Mouse (Mus musculus) liver, embryonic 15.5 days (tissue): ENCODE data around the gene Limch1. TPM values are rescaled to one million over a fixed set of nuclear protein-coding genes. Genes with fewer than 3 reads are reported as not detected.

Experiments used
- ATAC-seq: fragments of 200-750 bp; cut with Nextera tagmentation; 2 replicates; pipeline ENCODE4 v1.8.0; 2017; ENCODE audit warnings: moderate number of reproducible peaks, mild to moderate bottlenecking, moderate library complexity; ENCODE audit not compliant: insufficient read depth
- H3K27ac ChIP-seq: fragments of 300-500 bp; sonication (generic); replicated peaks from 2 replicates; pipeline ENCODE4 v1.5.1; 2015; ENCODE audit warnings: mild to moderate bottlenecking, inconsistent platforms
- H3K27me3 ChIP-seq: fragments of 300-500 bp; sonication (generic); 2 replicates; pipeline ENCODE4 v1.6.1; 2015; ENCODE audit warnings: mild to moderate bottlenecking, inconsistent platforms
- H3K36me3 ChIP-seq: fragments of 300-500 bp; sonication (generic); replicated peaks from 2 replicates; pipeline ENCODE4 v1.6.1; 2015; ENCODE audit warnings: moderate library complexity, mild to moderate bottlenecking, inconsistent platforms
- H3K4me1 ChIP-seq: fragments of 300-500 bp; sonication (generic); replicated peaks from 2 replicates; pipeline ENCODE4 v1.6.1; 2015; ENCODE audit warnings: inconsistent platforms
- H3K4me2 ChIP-seq: fragments of 300-500 bp; sonication (generic); 2 replicates; pipeline ENCODE4 v1.6.1; 2015; ENCODE audit warnings: moderate library complexity, mild to moderate bottlenecking, inconsistent platforms
- H3K4me3 ChIP-seq: fragments of 300-500 bp; sonication (generic); replicated peaks from 2 replicates; pipeline ENCODE4 v1.5.1; 2015; ENCODE audit warnings: mild to moderate bottlenecking, inconsistent platforms
- H3K9ac ChIP-seq: fragments of 300-500 bp; sonication (generic); 2 replicates; pipeline ENCODE4 v1.6.1; 2015; ENCODE audit warnings: moderate library complexity, mild to moderate bottlenecking, inconsistent platforms
- H3K9me3 ChIP-seq: fragments of 300-500 bp; sonication (generic); replicated peaks from 2 replicates; pipeline ENCODE4 v1.6.1; 2016; ENCODE audit warnings: inconsistent platforms
- WGBS: fragments of 180-500 bp; shearing (Covaris S2); methylation state at CpG from one replicate; pipeline ENCODE4 v1.1.7; 2015; ENCODE audit warnings: mixed read lengths; ENCODE audit not compliant: insufficient replicate concordance; 5-methylcytosine and 5-hydroxymethylcytosine counted together
- polyA plus RNA-seq: library from polyadenylated mRNA; unstranded; fragments of >200 nt; fragmentation: Nextera tagmentation; extraction: Ambion mirVana; gene quantifications from 2 replicates; pipeline ENCODE4 v1.2.1, GENCODE M21; 2015

Gene Limch1
- polyA plus RNA-seq, 1 experiment from 2014 or later: 1.8 TPM

- ATAC-seq: no peak
- no peaks in the 10 kb centered on the region for H3K27me3 ChIP-seq
Measured at GRCm38 (mm10) chr5:67011985-67012384, 266.4 kb downstream of the Limch1 start.

GRCm38 (mm10) chr5:67013926-67014325 lies 268.3 kb downstream of the Limch1 start:
- no peak overlapping the region for H3K9ac ChIP-seq
- 55% methylated on average over 3 of the region's 3 CpGs for WGBS
- no peak overlapping the region for H3K4me2 ChIP-seq
- no peak for ATAC-seq
- H3K9me3 ChIP-seq: no peaks in the 10 kb centered on the region
- no peaks in the 10 kb centered on the region for H3K27me3 ChIP-seq
- no peak overlapping the region for H3K4me3 ChIP-seq
- no peak overlapping the region for H3K27ac ChIP-seq
- H3K36me3 ChIP-seq: no peaks in the 10 kb centered on the region
- H3K4me1 ChIP-seq: no peaks in the 10 kb centered on the region

More at GRCm38 (mm10) chr5:67011985-67012384, 266.4 kb downstream of the Limch1 start:
- Histone ChIP-seq H3K27ac (no peak overlapping the region), H3K4me3 (no peak overlapping the region), H3K36me3 (no peaks in the 10 kb centered on the region), H3K9ac (no peak overlapping the region), H3K9me3 (no peaks in the 10 kb centered on the region), H3K4me1 (no peaks in the 10 kb centered on the region), H3K4me2 (no peak overlapping the region)
- WGBS: 61% methylated on average over 4 of the region's 4 CpGs

GRCm38 (mm10) chr5:67016450-67016849 lies 270.8 kb downstream of the Limch1 start:
- no peaks in the 10 kb centered on the region for H3K9me3 ChIP-seq
- no peak for ATAC-seq
- 10% methylated on average over 7 of the region's 7 CpGs for WGBS
- no peaks in the 10 kb centered on the region for H3K36me3 ChIP-seq
- no peak overlapping the region for H3K9ac ChIP-seq
- H3K4me3 ChIP-seq: no peak overlapping the region
- no peak overlapping the region for H3K4me2 ChIP-seq
- no peaks in the 10 kb centered on the region for H3K27me3 ChIP-seq
- H3K27ac ChIP-seq: no peak overlapping the region
- no peaks in the 10 kb centered on the region for H3K4me1 ChIP-seq

DNA sequence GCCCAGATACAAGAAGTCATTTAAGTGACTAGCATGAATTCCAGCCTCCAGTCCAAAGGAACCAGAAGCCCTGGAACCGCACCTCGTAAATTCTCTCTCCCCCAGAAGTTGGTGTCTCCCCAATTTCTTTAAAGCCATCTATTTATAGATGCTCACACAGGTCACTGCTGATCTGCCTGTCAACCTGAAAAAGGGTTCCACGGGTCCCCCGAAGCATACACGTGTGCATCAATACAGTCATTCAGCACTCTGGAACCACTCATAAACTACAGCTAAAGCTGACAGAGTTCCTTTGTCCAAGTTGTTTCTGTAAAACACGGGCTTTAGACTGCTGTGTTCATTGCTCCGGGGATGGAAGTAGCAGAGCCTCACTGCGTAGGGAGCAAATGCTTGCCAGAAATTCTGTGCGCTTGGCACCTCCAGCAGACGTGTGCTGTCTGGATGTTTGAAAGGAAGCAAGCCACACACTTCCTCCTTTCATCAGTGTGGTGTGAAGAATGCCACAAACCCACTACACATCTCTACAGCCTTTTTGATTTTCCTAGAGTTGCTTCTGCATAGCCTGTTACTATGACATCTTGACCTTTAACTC lies 278.9 kb downstream of the Limch1 start:
- no peaks in the 10 kb centered on the region for H3K4me1 ChIP-seq
- no peak overlapping the region for H3K27ac ChIP-seq
- no peak overlapping the region for H3K4me2 ChIP-seq
- H3K9ac ChIP-seq: no peak overlapping the region
- ATAC-seq: no peak
- no peaks in the 10 kb centered on the region for H3K36me3 ChIP-seq
- no peaks in the 10 kb centered on the region for H3K27me3 ChIP-seq
- H3K9me3 ChIP-seq: no peaks in the 10 kb centered on the region
- 50% methylated on average over 10 of the region's 10 CpGs for WGBS
- no peak overlapping the region for H3K4me3 ChIP-seq

DNA sequence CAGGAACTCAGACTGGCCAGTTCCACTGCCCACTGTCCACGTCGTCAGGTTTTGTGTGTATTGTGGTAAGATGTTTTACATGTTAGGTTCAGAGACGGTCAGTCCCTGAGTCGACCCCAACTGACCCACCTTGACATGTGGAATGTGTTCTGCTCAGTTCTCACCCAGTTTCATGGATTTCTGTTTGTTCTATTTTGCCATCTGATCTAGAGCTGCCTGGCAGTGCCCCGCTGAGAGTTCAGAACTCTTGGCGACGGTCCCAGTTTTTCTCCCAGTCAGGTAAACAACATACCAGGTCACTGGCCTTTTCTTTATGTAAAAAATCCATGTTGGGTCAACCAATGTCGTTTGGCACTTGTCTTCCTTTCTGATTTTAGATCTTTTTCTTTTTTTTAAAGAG lies 279.5 kb downstream of the Limch1 start:
- H3K27me3 ChIP-seq: no peaks in the 10 kb centered on the region; the same call in 1 of the 2 replicates
- H3K4me1 ChIP-seq: no peaks in the 10 kb centered on the region
- no peaks in the 10 kb centered on the region for H3K36me3 ChIP-seq
- no peaks in the 10 kb centered on the region for H3K9me3 ChIP-seq
- H3K4me2 ChIP-seq: no peak overlapping the region
- H3K4me3 ChIP-seq: no peak overlapping the region
- WGBS: 60% methylated on average over 8 of the region's 8 CpGs
- H3K27ac ChIP-seq: no peak overlapping the region
- ATAC-seq: no peak
- H3K9ac ChIP-seq: no peak overlapping the region

GRCm38 (mm10) chr5:67025581-67025980 lies 280.0 kb downstream of the Limch1 start:
- 75% methylated on average over 9 of the region's 10 CpGs for WGBS
- Histone ChIP-seq H3K36me3 (no peaks in the 10 kb centered on the region), H3K4me3 (no peak overlapping the region), H3K4me2 (no peak overlapping the region), H3K9ac (no peak overlapping the region), H3K27ac (no peak overlapping the region), H3K27me3 (no peaks in the 10 kb centered on the region; the same call in 1 of the 2 replicates), H3K4me1 (no peaks in the 10 kb centered on the region), H3K9me3 (no peaks in the 10 kb centered on the region)
- ATAC-seq: no peak

DNA sequence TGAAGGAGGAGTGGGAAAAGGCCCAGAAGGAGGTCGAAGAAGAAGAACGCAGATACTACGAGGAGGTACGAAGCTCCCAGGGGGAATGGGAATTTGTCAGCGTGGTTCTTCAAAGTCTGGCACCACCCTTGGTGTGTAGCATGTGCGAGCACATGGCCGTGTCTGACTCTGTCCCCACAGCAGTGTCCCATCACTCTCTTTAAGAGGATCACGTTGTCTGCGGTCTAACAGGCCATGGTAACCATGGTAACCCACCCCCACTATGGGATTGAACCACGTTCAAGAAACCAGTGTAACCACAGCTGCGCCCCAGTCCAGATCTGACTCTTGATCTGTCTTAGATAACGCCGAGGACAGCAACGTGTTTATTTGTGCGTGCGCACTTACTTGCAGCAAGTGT lies 283.2 kb downstream of the Limch1 start:
- ATAC-seq: no peak
- Histone ChIP-seq H3K9me3 (no peaks in the 10 kb centered on the region), H3K4me2 (no peak overlapping the region), H3K27ac (no peak overlapping the region), H3K36me3 (no peaks in the 10 kb centered on the region), H3K9ac (no peak overlapping the region), H3K4me1 (no peaks in the 10 kb centered on the region), H3K4me3 (no peak overlapping the region), H3K27me3 (no peaks in the 10 kb centered on the region; the same call in 1 of the 2 replicates)
- 43% methylated on average over 16 of the region's 16 CpGs for WGBS

DNA sequence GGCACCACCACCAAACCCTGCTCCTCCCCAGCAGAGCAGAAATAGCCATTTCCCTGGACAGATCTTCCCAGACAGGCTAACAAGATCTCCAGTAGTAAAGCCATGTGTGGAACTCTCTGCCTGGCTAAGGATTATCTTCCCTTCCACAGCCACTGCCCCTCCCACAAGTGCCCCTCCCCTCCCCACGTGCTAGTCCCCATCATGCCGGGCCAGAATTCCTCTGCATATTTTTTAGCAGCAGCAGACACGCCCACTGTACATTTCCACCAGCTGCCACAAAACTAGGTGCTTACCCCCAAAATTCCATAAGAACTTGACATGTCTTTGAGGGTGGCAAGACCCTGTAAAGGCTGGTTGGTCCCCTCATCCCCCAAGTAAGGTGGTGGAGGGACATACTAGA lies 284.3 kb downstream of the Limch1 start:
- 35% methylated on average over 3 of the region's 3 CpGs for WGBS
- no peaks in the 10 kb centered on the region; the same call in 1 of the 2 replicates for H3K27me3 ChIP-seq
- ATAC-seq: no peak
- H3K4me2 ChIP-seq: no peak overlapping the region
- no peak overlapping the region for H3K27ac ChIP-seq
- no peak overlapping the region for H3K9ac ChIP-seq
- H3K4me3 ChIP-seq: no peak overlapping the region
- no peaks in the 10 kb centered on the region for H3K36me3 ChIP-seq
- H3K9me3 ChIP-seq: no peaks in the 10 kb centered on the region
- H3K4me1 ChIP-seq: no peaks in the 10 kb centered on the region

DNA sequence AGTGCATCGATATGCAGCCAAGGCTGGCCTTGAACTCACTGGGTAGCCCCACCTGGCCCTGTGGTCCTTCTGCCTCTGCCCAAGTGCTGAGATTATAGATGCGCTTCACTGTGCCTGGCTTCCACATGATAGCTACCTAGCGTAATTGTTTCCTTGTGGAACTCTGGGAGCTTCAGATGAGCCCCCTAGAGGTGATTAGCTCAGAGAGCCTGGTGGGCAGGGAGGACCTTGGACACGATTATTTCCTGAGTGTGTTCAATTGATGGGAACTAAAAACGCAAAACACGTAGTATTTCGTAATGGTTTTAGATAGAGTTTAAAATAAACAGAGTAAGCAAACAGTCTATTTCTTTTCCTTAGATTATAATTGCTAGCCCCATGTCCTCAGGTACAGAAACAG lies 287.0 kb downstream of the Limch1 start:
- Histone ChIP-seq H3K9me3 (no peaks in the 10 kb centered on the region), H3K36me3 (no peaks in the 10 kb centered on the region), H3K27me3 (no peaks in the 10 kb centered on the region; the same call in 1 of the 2 replicates), H3K4me3 (no peak overlapping the region), H3K9ac (no peak overlapping the region), H3K27ac (no peak overlapping the region), H3K4me2 (no peak overlapping the region), H3K4me1 (no peaks in the 10 kb centered on the region)
- ATAC-seq: no peak
- 54% methylated on average over 7 of the region's 7 CpGs for WGBS

DNA sequence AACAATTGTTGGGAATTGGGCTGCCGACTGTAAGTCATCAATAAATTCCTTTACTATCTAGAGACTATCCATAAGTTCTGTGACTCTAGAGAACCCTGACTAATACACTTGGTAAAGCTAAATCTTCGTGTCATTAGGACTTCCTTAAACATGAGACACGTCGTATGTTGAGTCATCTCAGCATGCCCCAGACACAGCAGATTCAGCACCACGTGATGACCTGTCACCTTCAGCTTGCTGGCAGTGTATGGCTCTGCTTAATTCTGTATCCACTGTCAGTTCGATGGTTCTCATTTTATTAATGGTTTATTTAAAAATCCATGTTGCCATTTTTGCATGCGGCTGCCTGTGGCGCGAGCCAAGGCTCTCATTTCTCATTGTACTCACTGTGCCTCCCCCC lies 298.3 kb downstream of the Limch1 start:
- Histone ChIP-seq H3K4me1 (no peaks in the 10 kb centered on the region), H3K9ac (no peak overlapping the region), H3K4me3 (no peak overlapping the region), H3K36me3 (no peaks in the 10 kb centered on the region), H3K9me3 (no peaks in the 10 kb centered on the region), H3K27ac (no peak overlapping the region), H3K4me2 (no peak overlapping the region), H3K27me3 (no peaks in the 10 kb centered on the region)
- 49% methylated on average over 9 of the region's 9 CpGs for WGBS
- no peak for ATAC-seq

- Histone ChIP-seq H3K9me3 (no peaks in the 10 kb centered on the region), H3K4me2 (no peak overlapping the region), H3K36me3 (no peaks in the 10 kb centered on the region), H3K27ac (no peak overlapping the region), H3K9ac (no peak overlapping the region), H3K4me3 (no peak overlapping the region), H3K27me3 (no peaks in the 10 kb centered on the region), H3K4me1 (no peaks in the 10 kb centered on the region)
- no peak for ATAC-seq
- 8% methylated on average over 4 of the region's 4 CpGs for WGBS
Measured at GRCm38 (mm10) chr5:67048003-67048402, 302.4 kb downstream of the Limch1 start.

DNA sequence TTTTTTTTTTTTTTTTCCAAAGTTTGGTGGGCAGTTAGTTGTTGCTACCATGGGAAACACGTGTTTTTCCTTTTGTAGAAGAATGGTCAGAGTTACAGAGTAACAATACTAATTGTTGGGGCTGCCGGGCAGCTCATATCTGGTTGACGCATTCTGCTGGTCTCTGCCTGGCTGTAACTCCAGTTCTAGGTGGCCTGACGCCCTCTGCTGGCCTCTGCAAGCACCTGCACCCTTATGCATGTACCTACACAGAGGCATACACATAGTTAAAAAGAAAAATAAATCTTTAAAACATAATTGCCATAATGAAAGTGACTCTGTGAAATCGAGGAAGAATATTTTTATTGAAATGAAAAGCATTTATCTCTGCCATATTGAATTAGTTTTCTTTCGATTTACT lies 312.2 kb downstream of the Limch1 start:
- no peaks in the 10 kb centered on the region for H3K9me3 ChIP-seq
- no peak overlapping the region for H3K4me2 ChIP-seq
- no peaks in the 10 kb centered on the region for H3K27me3 ChIP-seq
- H3K9ac ChIP-seq: no peak overlapping the region
- 60% methylated on average over 6 of the region's 6 CpGs for WGBS
- no peaks in the 10 kb centered on the region for H3K36me3 ChIP-seq
- H3K4me3 ChIP-seq: no peak overlapping the region
- no peaks in the 10 kb centered on the region for H3K4me1 ChIP-seq
- ATAC-seq: no peak
- H3K27ac ChIP-seq: no peak overlapping the region
